Mouse (Mus musculus) yolk sac, embryonic 10.5 days (tissue): ENCODE measurements around the gene Slc7a7.

Experiments used
- DNase-seq: peaks from one replicate; pipeline ENCODE4 v3.0.0-alpha.2; 2017; ENCODE audit warnings: low spot score

Slc7a7 gene

GRCm38 (mm10) chr14:54417623-54418081, at the start of gene Slc7a7:
TSS of gene Slc7a7 (minus strand) at chr14:54417780.
- DNase-seq: peak; percentile 50

- peak; percentile 82 for DNase-seq
Observed at GRCm38 (mm10) chr14:54464293-54465005, 46.9 kb upstream of the Slc7a7 start.

GRCm38 (mm10) chr14:54463959-54464292, 46.3 kb upstream of the Slc7a7 start, which contains the start of gene Lrp10:
TSS of gene Lrp10 (plus strand) at chr14:54464137.
- DNase-seq: peak; percentile 93

DNA sequence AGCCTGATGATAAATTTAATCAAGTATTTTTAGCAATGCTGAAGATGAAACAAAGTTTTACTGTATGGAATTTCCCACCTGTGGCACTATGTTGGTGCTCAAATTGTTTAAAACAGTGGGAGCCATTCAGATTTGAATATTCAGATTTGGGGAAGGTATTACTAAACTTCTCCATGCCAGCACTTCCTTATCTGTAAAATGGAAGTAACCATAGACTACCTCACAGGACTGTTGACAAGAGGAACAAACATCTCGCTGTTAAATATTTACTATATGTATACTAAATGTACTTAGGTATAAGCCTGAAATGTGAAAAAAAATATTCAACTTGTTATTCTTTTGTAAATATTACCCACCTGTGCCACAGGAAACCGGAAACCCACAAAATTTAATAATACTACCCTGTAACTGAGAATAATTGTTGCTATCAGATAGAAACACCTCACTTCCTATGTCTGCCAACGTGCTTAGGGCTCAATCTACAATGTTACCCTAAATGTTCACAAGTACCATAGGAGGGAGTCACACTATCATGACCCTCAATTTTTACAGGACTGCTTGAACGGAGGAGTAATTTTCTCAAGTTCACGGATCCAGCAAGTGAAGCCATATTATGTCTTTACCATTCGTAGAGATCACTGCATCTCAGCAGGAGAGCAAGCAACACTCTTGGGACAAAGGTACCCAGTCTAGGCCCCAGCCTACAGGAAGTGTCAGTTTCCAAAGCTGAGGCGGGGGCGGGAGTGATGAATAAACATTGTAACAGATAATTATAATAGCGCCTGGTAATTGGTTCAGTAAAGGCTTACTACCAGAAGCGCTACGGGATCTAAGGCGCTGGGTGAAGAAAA, 45.8 kb upstream of the Slc7a7 start:
- DNase-seq: no peak

GRCm38 (mm10) chr14:54462146-54462545, 44.6 kb upstream of the Slc7a7 start:
- DNase-seq: no peak

DNA sequence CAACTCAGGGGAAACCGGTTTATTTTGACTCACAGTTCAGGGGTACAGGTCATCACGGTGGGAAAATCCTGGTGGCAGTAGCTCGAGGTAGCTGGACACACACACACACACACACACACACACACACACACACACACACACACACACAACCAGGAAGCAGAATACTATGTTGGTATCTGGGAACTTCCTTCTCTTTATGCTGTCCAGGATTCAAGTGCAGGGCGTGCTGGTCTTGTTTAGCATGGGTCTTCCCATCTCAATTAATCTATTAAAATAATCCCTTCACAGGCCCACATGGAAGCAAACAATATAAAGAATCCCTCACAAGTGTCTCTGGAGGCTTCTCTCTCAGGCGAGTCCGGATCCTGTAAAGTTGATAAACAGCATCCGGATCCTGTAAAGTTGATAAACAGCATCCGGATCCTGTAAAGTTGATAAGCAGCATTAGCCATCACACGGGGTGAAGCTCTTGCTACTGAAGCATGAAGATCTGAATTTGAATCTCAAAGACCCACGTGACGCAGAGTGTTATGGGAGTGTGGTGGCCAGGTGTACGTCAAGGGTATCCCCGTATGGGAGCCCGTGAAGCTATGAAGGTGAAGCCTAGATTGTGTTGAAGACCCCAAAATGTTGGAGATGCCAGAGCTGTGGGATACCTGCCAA, 40.5 kb upstream of the Slc7a7 start:
- no peak for DNase-seq

- DNase-seq: peak; percentile 63
Observed at GRCm38 (mm10) chr14:54454669-54455528, 37.3 kb upstream of the Slc7a7 start.

DNA sequence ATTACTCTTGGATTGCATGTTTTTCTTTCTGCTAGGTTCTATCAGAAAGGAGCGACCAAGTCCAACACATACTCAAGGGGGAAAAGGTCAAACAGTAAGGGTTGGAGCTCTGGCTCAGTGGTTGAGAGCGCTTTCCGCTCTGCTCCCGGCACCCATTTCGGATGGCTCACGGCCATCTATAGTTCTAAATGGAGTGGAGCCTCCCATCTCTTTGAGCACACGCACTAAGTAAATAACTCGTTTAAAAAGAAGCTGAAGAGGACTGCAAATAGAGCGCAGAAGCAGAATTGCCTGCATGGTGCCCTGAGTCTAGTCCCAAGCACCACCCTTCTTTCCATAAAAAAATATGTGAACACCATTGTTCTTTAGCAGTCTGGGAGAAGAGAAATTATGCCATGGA, 36.0 kb upstream of the Slc7a7 start:
- DNase-seq: no peak

DNA sequence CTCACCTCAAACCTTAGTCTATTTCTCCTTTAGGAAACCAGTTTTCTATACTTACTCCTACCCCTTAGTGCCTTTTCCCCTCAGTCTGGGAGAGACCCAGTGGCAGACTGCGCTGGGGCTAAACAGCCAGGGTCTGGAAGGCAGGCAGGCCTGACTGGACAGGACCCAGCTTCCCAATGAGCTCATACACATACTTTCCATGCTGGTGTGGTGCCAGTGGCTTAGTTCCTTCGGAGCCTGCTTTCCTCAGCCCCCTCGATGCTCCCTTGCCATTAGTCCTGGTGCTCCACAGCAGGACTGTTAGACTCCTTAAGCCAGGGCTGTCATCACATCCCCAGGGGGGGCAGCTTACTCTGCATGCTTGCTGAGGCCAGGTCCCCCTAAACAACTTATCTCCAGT, 27.9 kb upstream of the Slc7a7 start:
- DNase-seq: no peak

DNA sequence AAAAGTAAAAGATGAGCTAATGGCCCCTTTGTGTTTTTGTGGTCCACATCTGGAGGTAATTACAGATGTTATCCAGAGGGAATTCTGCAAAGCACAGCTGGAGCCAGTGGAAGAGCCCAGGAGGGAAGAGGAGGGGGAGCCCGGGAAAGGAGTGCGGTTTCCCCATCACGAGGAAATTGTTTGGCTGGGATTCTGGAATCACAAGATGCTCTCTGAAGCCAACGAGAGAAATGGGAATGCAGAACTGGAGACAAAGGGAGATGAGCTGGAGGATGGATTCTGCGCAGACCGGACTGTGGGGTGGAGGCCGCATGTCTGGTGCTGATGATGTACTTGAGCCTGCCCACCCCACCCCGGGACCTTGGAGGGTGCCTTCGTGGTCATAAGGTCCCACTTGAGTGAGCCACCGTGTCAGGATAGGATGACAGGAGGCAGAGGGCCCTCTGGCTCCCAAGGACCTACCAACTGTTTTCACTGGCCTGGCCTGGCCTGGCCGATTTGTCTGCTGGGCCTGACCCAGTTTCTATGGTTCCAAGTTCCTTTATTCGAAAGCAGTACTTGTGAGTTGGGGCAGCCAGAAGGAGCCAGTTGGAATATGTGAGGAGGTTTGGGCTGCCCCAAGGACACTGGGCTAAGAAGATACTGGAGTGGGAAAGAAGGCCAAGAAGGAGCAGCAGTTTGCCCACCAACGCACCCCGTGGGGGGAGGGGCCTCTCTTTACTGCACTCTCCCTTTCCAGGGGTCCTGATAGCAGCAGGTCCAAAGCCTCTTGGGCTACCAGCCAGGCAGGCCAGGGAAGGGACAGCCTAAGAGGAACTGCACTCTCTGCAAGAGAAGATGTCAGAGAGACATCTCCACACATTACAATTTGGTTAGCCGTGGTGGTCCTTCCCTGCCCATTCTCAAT, 26.4 kb upstream of the Slc7a7 start:
- DNase-seq: no peak

DNA sequence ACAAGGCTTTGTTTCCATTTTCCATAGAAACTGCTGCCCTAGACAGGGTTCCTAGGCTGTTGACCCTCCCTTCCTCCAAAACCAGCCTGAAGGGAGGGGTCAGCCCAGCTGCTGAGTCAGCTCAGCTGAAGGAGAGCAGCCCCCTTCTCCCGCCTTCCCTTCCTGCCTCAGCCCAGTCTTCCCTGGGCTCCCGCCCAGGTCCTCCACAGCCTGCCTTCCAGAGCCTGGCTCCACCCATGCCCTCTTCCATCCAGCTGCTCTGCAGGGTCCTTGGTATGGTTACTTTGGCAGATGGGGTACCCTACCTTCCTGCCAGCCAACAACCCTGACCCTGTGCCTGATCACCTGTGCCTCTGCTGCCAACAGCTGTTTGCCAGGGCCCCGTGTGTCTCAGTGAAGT, 25.6 kb upstream of the Slc7a7 start:
- DNase-seq: peak; percentile 33

GRCm38 (mm10) chr14:54442548-54442947, 25.0 kb upstream of the Slc7a7 start:
- DNase-seq: no peak

DNA sequence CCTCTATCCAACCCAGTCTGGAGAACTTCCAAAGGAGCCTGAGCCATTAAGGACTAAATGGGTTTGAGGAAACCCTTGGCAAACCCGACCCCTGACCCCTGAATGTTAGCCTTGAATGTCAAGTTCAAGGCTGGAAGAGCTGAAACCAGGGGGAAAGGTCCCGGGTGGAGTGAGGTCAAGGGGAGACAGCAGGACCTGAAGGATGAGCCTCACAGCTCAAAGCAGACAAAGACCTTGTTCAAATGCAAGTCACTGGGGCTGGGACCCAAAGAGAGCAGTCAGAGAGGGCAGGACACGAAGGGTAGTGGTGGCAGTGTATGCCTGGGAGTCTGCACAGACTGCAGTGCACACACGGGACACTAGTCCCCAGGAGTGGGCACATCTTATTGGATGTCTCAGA, 23.8 kb upstream of the Slc7a7 start:
- DNase-seq: no peak

GRCm38 (mm10) chr14:54440538-54440937, 23.0 kb upstream of the Slc7a7 start:
- DNase-seq: no peak

DNA sequence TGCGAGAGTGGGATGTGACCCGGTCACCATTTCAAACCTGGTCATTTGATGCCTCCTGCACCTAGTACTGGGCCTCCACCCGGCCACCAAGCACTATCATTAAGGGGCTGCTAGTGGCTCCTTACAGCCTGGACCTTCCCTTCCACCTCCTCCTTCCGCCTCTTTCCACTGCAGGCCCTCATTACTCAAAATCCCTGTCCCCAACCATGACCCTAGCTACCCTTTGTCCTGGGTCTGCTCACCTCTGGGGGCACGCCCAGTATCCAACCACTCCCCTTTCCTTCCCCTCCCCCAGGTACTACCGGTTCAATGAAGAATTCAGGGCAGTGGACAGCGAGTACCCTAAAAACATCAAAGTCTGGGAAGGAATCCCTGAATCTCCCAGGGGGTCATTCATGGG, 22.0 kb upstream of the Slc7a7 start:
- no peak for DNase-seq

DNA sequence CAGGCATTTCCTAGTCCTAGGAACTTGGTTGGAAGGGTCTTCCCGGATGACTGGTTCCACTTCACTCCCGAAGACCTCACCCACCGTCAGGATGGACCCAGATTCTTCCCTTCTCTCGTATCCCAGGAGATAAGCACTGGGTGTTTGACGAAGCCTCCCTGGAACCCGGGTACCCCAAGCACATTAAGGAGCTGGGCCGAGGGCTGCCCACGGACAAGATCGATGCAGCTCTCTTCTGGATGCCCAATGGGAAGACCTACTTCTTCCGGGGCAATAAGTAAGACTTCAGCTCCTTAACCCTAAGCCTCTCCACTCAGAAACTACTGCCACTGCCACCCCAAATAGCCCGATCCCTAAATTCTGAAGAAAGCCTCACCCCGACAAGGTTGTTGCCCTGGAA, 21.6 kb upstream of the Slc7a7 start:
- DNase-seq: no peak

DNA sequence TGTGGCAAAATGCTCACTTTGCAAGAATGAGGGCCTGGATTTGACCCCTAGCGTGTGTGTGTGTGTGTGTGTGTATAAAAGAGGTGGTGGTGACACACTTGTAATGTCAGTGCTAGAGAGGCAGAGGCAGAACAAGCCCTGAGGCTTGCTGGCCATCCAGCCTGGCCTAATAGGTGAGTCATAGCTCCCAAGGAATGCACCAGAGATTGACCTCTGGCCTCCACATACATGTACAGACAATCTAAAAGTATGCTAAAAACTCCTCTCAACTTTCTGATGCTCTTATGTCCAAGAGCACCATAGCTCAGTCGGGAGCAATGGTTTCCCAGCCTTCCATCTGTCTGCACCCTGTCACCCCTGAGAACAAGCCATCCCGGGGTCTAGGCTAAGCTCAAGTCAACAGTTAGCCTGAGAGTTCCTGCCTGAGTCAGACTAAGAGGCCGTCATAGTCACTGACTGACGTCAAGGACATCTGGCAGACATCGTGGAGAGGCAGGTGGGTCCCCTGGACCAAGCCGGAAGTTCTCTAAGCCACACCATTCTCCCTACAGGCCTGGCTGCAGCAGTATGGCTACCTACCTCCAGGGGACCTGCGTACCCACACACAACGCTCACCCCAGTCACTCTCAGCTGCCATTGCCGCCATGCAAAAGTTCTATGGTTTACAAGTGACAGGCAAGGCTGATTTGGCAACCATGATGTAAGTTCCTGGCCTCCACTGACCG, 17.8 kb upstream of the Slc7a7 start:
- DNase-seq: no peak

GRCm38 (mm10) chr14:54433941-54434531, 16.5 kb upstream of the Slc7a7 start:
- peak; percentile 62 for DNase-seq
